Mouse (Mus musculus): Measurements from ENCODE around the gene Kank2. TPM values are rescaled to one million over a fixed set of nuclear protein-coding genes. Genes with fewer than 3 reads are reported as not detected.

Kank2 gene
- polyA plus RNA-seq, 2 experiments: 13.1 to 38.6 TPM

DNA sequence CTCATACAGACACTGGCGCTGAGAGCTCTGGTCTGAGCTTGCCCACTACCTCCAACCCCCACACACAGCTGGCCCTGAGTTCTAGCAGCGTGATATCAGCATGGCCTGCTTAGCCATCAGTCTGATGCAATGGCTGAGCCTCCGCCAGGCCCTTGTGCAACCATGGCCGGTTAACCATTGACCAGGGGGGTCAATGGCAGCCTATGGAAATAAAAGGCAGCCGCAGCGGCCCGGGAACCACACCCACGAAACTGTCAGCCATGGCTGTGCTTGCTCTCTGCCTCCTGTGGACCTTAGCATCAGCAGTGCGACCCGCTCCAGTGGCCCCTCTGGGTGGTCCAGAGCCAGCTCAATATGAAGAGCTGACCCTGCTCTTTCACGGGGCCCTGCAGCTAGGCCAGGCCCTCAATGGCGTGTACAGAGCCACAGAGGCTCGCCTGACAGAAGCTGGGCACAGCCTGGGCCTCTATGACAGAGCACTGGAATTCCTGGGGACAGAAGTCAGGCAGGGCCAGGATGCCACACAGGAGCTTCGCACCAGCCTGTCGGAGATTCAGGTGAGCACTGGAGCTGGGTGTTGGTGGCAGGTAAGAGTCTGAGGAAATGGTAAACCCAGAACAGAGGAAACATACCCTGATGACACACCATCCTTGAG, 36.8 kb upstream of the Kank2 start, which contains the start of gene Angptl8:
Gene Angptl8 (plus strand): TSS at position 253 of the 655 bp plus-strand sequence.
- no peak within 1 kb of the TSS for H3K9ac ChIP-seq (ENCODE audit: low read depth, low read length, severe bottlenecking)
- 90% methylated on average over 15 of the region's 15 CpGs for WGBS
- no peaks in the 10 kb centered on the region for H3K9me3 ChIP-seq (ENCODE audit: control insufficient read depth, low read length)
- no peaks in the 10 kb centered on the region for H3K27me3 ChIP-seq (ENCODE audit: control insufficient read depth, insufficient read depth, low read length)
- H3K27ac ChIP-seq (replicated peaks; ENCODE audit: low read depth, low read length): no peak within 1 kb of the TSS
- H3K36me3 ChIP-seq (ENCODE audit: control insufficient read depth, insufficient read depth, low read length): peaks cover 84% of the 10 kb centered on the region
- DNase-seq (ENCODE audit: low spot score) (no peak), ATAC-seq (ENCODE audit: low FRiP score, low read depth) (no peak)
- no peak within 1 kb of the TSS for H3K4me3 ChIP-seq (replicated peaks; ENCODE audit: low read length)
- TF ChIP-seq POLR2A (IDR thresholded peaks at IDR 0.05; ENCODE audit: borderline replicate concordance, extremely low read depth, insufficient read depth, insufficient read length): no peak
- no peak within 1 kb of the TSS for H3K4me2 ChIP-seq (replicated peaks; ENCODE audit: low read depth, low read length, severe bottlenecking)
- H3K4me1 ChIP-seq (ENCODE audit: control insufficient read depth, insufficient read depth, low read length): no peaks in the 10 kb centered on the region

DNA sequence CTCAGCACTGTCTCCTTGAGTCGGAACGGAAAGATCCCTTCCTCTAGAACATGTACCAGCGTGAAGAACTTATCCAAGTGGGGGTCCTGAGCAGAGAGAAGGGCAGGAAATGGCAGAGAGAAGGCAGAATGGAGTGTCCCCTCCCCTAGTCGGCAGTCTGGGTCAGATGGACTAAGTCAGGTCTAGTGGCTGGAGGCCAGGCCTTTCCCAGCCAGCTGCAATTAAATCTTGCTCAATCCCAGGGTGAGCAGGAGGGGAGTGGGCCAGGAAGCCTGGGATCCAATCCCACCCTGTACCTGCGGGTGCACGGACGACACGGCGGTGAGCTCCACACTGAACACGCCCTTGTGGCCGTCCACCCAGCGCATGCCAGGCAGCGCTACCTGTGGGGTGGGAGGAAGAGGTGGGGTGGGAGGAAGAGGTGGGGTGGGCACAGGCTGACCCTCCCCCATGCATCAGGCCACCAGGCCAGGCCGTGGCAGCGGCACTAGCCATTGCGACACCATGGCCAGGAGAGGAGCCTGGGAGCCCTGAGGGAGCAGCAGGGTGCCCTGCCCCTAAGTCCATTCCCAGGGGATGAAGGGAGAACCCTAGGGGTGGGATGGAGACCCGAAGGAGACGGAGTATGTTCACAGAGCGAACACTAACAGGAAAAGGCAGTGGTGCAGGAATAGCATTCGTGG, 33.2 kb upstream of the Kank2 start:
- TF ChIP-seq POLR2A (IDR thresholded peaks at IDR 0.05; ENCODE audit: borderline replicate concordance, extremely low read depth, insufficient read depth, insufficient read length): no peak
- H3K4me2 ChIP-seq (replicated peaks; ENCODE audit: low read depth, low read length, severe bottlenecking): no peak overlapping the region
- no peak overlapping the region for H3K4me3 ChIP-seq (replicated peaks; ENCODE audit: low read length)
- no peak overlapping the region for H3K9ac ChIP-seq (ENCODE audit: low read depth, low read length, severe bottlenecking)
- no peaks in the 10 kb centered on the region for H3K27me3 ChIP-seq (ENCODE audit: control insufficient read depth, insufficient read depth, low read length)
- no peaks in the 10 kb centered on the region for H3K4me1 ChIP-seq (ENCODE audit: control insufficient read depth, insufficient read depth, low read length)
- WGBS: 89% methylated on average over 20 of the region's 20 CpGs
- no peak for DNase-seq (ENCODE audit: low spot score)
- ATAC-seq (ENCODE audit: low FRiP score, low read depth): no peak
- peaks cover 78% of the 10 kb centered on the region for H3K36me3 ChIP-seq (ENCODE audit: control insufficient read depth, insufficient read depth, low read length)
- H3K9me3 ChIP-seq (ENCODE audit: control insufficient read depth, low read length): no peaks in the 10 kb centered on the region
- no peak overlapping the region for H3K27ac ChIP-seq (replicated peaks; ENCODE audit: low read depth, low read length)

DNA sequence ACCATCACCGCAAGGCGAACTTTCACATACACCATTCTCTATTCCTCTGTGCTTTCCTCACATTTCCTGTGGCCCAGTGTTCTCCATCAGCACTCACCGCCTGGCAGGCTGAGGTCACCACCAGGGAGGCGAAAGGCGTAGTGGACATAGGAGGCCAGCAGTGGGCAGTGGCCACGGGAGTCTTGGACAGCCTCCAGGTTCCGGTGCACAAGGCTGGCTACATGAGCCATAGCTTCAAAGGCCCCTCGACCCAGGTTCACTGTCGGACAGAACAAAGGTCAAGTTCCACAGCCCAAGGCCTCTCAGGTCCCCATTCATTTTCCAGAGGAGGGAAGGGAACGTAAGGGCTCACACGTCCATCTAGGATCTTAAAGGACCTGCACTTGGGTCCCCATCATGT, 32.4 kb upstream of the Kank2 start:
- Histone ChIP-seq H3K36me3 (ENCODE audit: control insufficient read depth, insufficient read depth, low read length) (peaks cover 72% of the 10 kb centered on the region), H3K27ac (replicated peaks; ENCODE audit: low read depth, low read length) (no peak overlapping the region), H3K4me1 (ENCODE audit: control insufficient read depth, insufficient read depth, low read length) (no peaks in the 10 kb centered on the region), H3K4me2 (replicated peaks; ENCODE audit: low read depth, low read length, severe bottlenecking) (no peak overlapping the region), H3K9me3 (ENCODE audit: control insufficient read depth, low read length) (no peaks in the 10 kb centered on the region), H3K27me3 (ENCODE audit: control insufficient read depth, insufficient read depth, low read length) (no peaks in the 10 kb centered on the region), H3K4me3 (replicated peaks; ENCODE audit: low read length) (no peak overlapping the region), H3K9ac (ENCODE audit: low read depth, low read length, severe bottlenecking) (no peak overlapping the region)
- TF ChIP-seq POLR2A (IDR thresholded peaks at IDR 0.05; ENCODE audit: borderline replicate concordance, extremely low read depth, insufficient read depth, insufficient read length): no peak
- ATAC-seq (ENCODE audit: low FRiP score, low read depth) (no peak), DNase-seq (ENCODE audit: low spot score) (no peak)
- 90% methylated on average over 11 of the region's 11 CpGs for WGBS

DNA sequence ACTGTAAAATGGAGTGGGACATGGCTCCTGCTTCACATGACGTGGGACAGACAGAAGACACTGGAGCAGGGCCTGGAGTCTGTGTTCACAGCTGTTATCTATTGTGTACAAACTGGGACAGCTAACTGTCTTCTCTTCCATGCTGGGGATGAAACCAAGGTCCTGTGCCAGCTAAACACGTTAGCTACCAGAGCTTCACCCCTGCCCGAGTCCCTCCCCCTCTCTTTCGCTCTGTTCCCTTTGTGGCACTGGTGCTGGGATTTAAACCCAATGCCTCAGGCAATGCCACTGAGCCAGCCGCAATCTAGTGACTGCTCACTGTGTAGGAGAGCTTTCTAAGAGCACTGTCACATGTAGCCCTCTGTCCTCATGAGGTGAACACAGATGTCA, 31.9 kb upstream of the Kank2 start:
- no peak for ATAC-seq (ENCODE audit: low FRiP score, low read depth)
- H3K27me3 ChIP-seq (ENCODE audit: control insufficient read depth, insufficient read depth, low read length): no peaks in the 10 kb centered on the region
- peaks cover 69% of the 10 kb centered on the region for H3K36me3 ChIP-seq (ENCODE audit: control insufficient read depth, insufficient read depth, low read length)
- no peaks in the 10 kb centered on the region for H3K9me3 ChIP-seq (ENCODE audit: control insufficient read depth, low read length)
- WGBS: 85% methylated on average over 5 of the region's 5 CpGs
- no peak for DNase-seq (ENCODE audit: low spot score)
- no peak for TF ChIP-seq POLR2A (IDR thresholded peaks at IDR 0.05; ENCODE audit: borderline replicate concordance, extremely low read depth, insufficient read depth, insufficient read length)
- H3K27ac ChIP-seq (replicated peaks; ENCODE audit: low read depth, low read length): no peak overlapping the region
- H3K4me1 ChIP-seq (ENCODE audit: control insufficient read depth, insufficient read depth, low read length): no peaks in the 10 kb centered on the region
- H3K4me3 ChIP-seq (replicated peaks; ENCODE audit: low read length): no peak overlapping the region
- no peak overlapping the region for H3K9ac ChIP-seq (ENCODE audit: low read depth, low read length, severe bottlenecking)
- no peak overlapping the region for H3K4me2 ChIP-seq (replicated peaks; ENCODE audit: low read depth, low read length, severe bottlenecking)

DNA sequence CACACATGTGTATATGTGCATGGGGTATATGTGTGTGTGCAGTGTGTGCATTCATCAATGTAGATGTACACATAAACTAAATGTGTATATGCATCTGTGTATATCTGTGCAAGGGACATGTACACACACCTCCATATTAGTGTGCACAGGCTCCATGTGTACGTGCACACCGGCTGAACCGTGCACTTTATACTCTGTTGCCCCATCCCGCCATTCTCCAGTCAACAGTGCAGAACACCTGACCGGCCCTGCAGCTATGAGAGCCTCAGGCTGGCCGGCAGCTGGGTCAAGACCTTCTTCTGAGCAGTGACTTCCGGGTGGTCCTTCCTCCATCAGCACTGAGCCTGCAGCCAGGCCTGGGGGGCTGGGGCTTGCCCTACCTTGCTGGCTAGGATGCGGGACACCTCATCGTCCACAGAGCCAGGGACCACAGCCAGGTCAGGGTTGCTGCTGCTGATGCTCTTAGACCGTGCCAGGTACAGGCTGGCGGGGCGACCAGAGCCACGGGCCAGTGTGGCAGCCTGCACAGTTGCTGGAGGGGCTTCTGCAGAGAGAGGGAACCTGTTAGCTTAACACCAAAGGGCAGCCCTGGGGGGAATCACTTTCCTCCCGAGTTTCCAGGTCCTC, 31.4 kb upstream of the Kank2 start:
- DNase-seq (ENCODE audit: low spot score): no peak
- H3K9ac ChIP-seq (ENCODE audit: low read depth, low read length, severe bottlenecking): no peak overlapping the region
- H3K4me3 ChIP-seq (replicated peaks; ENCODE audit: low read length): no peak overlapping the region
- H3K27ac ChIP-seq (replicated peaks; ENCODE audit: low read depth, low read length): no peak overlapping the region
- 88% methylated on average over 14 of the region's 14 CpGs for WGBS
- H3K4me1 ChIP-seq (ENCODE audit: control insufficient read depth, insufficient read depth, low read length): no peaks in the 10 kb centered on the region
- peaks cover 67% of the 10 kb centered on the region for H3K36me3 ChIP-seq (ENCODE audit: control insufficient read depth, insufficient read depth, low read length)
- H3K27me3 ChIP-seq (ENCODE audit: control insufficient read depth, insufficient read depth, low read length): no peaks in the 10 kb centered on the region
- no peaks in the 10 kb centered on the region for H3K9me3 ChIP-seq (ENCODE audit: control insufficient read depth, low read length)
- ATAC-seq (ENCODE audit: low FRiP score, low read depth): no peak
- TF ChIP-seq POLR2A (IDR thresholded peaks at IDR 0.05; ENCODE audit: borderline replicate concordance, extremely low read depth, insufficient read depth, insufficient read length): no peak
- no peak overlapping the region for H3K4me2 ChIP-seq (replicated peaks; ENCODE audit: low read depth, low read length, severe bottlenecking)
